Mouse (Mus musculus) layer of hippocampus, adult 11-12 months (tissue): ENCODE measurements around the gene 4930415L06Rik.

Source experiments
- DNase-seq: peaks from one replicate; pipeline ENCODE4 v3.0.0; 2022; ENCODE audit warnings: low spot score

The 4930415L06Rik gene

GRCm38 (mm10) chrX:89932752-89933151 is at the start of gene 4930415L06Rik:
Gene 4930415L06Rik (minus strand): TSS chrX:89932852.
- DNase-seq: no peak

- DNase-seq: peak; percentile 3
Observed at GRCm38 (mm10) chrX:89978621-89979020, 46.0 kb upstream of the 4930415L06Rik start.

GRCm38 (mm10) chrX:89904871-89905270 is 27.8 kb downstream of the 4930415L06Rik start:
- DNase-seq: no peak
